Mouse (Mus musculus) thymus, postnatal 25 days (tissue): Measurements from ENCODE around the gene Dlg2.

Experiments
- DNase-seq: peaks from one replicate; pipeline ENCODE4 v3.0.0; 2022

Dlg2 gene

DNA sequence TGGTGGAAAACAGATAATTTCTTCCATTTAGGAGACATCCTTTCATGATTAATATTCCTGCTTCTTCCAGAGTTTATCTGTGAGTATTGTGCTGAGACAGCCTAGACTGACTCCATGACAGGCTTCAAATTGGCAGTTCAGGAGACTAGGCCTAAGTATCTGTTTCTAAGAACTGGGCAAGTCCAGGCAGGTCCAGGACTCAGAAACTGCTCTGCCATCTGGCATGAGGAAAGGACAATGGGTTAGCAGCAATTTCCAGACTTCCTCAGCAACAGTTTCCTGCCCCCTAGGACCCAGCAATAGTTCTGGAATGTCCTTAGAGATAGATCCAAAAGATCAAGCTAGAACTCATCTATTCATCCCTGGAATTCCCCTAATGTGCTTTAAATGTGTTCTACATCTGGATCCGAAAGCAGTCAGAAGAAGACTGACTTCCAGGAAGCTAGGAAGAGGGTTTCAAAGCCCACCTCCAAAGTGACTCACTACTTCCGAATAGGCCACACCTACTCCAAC is 64.4 kb downstream of the Dlg2 start:
- no peak for DNase-seq

DNA sequence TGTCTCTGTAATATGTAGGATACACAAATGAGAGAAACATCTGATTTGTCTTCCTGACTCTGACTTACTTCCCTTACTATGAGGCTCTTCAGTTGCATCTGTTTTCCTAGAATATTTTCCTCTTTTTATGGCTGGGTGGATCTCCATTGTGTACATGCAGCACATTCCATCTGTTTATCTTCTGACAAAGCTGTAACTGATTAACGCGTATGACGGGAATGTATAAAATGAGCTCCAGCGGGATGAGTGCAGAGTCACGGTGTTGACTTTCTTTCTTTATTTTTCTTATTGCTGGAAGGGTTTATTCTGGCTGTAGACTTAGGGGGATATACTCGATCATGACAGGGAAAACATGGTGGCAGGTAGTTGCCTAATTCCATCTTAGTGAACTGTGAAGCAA is 76.9 kb downstream of the Dlg2 start:
- no peak for DNase-seq

DNA sequence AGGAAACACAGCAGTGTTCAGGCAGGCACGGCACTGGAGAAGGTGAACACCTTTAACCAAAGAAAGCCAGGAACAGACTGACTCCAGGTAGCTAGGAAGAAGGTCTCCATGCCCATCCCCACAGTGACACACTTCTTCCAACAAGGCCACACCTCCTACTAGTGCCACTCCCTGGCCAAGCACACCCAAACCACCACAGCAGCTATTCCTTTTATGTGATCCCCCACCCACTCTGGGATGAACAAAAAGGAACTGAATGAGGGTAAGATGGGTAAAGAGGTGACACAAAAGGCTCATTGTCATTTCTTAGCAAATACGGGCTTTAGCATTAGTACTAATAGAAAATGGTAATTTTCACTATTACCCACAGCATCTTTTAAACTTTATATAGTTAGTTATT is 77.9 kb downstream of the Dlg2 start:
- no peak for DNase-seq

DNA sequence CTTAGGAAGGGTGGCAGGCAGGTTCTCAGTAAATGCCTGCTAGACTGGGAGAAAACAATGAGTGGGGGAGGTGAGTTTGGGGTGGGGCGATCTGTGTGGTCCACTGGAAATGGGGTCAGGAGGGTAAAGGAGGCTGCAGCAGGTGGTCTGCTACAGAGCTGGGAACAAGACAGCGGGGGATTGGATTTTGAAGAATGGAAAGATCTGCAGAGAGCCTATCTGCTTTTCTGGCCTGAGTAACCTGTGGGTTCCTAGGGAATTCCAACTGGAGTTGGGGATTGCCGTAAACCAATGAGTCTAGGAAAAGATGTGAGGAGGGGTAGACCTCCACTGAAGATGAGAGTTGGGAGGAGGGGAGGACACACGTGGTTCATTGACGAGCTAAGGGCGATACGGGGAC is 92.7 kb downstream of the Dlg2 start:
- DNase-seq, result no peak

DNA sequence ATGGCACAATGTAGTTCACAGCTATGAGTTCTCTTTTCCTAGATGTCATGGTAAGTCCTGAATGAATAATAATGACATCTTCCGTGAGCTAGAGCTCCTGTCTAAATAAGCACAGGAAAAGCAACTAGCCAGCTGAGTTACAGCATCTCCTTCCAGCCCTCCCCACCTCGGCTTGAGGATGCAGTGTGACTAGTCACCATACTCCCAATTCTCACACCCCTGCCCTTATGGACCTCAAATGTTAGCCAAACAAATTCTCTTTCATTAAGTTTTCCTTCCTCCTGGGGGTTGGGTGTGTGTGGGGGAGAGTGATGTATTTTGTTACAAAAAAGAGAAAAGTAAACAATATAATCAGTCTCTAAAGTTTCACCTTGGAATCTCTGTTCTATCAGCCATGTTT is 111.3 kb downstream of the Dlg2 start:
- DNase-seq, result no peak

DNA sequence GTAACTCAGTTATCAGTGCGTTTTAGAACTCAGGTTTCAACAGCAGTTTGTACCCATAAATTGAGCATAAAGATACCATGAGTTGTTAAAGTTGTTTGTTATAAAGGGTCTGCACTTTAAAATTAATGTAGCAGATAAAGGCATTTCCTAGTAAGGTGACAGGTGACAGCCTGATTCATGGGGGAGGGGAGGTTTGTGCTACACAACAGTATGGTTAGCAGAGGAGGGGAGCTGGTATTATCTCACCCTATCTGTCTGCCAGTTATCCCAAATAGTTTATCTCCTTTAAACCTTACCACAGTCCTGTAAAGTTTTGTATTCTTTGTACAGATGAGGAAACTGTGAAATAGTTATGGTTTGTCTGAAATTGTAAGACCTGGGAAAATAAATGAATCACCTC is 111.8 kb downstream of the Dlg2 start:
- no peak for DNase-seq

DNA sequence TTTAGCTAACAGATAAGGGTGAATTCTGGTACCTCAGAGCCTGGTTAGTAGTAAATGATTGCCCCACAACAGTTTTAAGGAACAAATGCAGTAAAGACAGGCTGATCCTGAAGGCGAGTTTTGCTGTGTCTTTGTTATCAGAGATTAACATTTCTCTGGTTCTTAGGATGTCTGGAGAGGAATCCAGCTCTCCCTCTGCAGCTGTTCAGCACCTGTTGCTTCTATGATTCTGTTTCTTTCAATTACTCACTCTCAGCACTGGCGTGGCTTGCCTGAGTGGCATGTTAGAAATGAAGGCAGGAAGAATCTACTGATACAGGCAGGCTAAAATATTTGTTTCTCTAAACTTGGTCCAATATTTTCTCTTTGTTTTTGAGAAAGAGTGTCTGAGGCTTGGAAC is 133.3 kb downstream of the Dlg2 start:
- DNase-seq, result no peak

DNA sequence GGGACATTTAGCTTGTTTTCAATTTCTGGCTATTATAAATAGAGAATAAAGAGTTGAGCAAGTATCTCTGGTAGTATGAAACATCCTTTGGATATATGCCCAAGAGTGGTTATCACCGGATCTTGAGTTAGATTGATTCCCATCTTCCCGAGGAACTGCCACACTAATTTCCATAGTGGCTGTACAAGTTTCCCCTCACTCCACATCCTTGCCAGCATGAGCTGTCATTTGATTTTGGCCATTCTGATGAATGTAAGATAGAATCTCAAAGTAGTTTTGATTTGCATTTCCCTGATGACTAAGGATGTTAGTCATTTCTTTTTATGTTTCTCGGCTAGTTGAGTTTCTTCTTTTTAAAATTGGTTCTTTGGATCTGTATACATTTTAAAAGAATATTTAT is 154.1 kb downstream of the Dlg2 start:
- no peak for DNase-seq

DNA sequence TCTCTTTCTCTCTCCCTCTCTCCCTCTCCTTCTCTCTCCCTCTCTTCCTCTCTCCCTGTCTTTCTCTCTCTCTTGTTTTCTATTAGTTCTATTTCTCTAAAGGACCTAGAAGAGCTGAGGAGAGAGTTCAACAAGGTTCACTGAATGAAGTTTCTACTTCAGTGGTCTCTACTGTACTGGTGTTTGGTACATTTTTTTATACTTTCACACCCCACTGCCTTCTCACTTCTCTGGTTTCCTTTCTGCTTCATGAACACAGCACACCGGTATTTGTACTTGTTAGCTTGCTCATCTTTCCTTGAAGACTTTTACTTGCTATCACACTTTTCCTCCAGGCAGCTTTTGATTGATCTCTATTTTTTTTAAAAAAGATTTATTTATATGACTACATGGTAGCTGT is 173.0 kb downstream of the Dlg2 start:
- DNase-seq, result no peak

DNA sequence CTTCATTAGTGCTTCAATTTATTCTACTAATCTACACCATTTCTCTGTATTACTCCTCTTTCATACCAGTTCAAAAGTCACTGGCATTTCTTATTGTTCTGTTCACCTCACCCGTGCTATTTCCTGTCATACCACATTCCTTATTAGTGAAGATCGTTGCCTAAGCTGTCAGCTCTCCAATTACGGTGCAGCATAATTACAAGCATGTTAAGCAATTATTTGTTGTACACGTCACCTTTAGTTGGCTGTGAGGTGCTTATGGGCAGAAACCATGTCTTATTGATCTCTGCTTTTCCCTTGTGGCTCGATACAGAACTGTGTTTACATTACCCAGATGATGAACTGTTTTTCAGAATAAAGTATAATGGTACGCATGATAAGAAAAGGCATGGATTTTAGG is 174.7 kb downstream of the Dlg2 start:
- DNase-seq, result no peak

DNA sequence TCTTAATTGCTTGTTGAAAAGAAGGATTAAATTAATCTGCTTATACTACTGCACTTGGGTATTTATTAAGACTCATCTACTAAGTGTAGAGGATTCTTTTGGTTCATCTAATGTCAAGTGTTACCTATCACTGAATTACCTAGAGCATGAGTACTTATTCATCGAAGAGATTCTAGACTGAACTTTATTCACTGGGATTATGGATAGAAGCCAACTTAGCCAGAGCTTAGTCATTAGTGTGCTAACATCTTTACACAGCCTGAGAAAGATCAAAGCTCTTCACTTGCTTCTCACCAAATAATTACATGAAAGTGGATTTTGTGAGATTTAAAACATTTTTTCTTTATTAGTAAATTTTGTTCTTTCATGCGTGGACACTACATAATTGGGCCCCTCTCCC is 175.1 kb downstream of the Dlg2 start:
- DNase-seq, result no peak

DNA sequence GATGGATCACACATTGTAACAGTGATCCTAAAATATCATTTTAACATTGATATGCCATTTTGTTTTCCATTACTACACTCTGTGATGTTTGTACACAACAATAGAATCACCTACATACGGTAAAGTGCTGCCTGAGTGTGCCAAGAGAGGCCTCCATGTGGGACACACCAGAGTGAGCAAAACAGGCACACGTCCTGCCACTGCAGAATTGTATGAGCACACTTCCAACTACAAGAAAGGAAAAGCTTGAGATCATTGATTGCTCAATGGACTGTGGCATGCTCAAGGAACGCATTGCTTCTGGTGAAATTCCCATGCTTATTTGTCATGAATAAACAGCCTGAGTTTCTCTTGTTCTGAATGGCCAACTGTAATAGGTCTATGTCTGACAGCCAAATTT is 182.1 kb downstream of the Dlg2 start:
- no peak for DNase-seq

DNA sequence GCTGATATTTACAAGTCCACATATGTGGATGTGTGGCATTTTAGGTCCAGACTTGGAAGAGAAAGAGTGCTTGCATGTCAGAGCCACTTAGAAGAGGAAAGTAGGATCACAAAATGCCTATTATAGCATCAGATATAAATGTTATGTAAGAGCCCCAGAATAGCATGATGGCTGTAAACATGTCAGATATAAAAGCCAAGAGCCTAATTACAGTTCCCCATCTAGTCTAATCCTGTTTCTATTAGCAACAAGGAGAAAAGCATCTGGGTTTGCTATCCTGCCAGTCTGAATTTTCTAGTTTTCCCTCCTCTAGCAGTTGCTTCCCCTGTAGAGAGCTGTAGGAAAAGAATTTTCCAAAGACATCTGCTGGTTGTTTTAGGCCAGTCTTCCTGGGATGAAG is 217.6 kb downstream of the Dlg2 start:
- no peak for DNase-seq

DNA sequence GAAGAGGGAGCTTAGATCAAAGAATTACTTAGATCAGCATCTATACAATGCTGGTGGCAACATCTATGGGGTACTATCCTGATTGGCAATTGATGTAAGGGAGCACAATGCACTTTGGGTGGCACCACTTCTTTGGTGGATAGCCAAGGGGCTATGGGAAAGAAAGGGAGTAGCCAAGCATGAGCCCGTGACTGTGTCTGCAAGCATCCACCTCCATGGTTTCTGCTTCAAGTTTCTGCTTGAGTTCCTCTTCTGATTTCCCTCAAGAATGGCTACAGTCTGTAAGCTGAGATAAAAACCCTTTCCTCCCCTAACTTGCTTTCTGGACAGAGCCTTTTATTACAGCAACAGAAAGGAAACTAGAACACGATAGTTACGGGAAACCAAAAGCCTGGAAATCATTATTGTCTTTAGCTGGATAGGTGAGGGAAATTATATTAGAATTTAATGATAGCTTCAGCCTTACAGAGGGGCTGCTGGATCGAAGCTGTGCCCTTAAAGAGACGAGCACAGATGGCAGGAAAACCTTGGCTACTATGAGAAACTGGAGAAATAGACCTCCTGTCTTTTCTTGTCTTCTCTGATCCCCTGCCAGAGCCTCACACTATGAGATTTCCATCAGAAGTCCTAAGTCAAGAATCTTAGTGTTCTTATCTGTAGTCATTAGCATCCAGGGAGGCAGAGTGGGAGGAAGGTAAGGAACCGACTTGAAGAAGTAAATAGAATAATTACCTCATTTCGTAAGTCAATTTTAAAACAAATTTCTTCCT is 219.9 kb downstream of the Dlg2 start:
- DNase-seq, result no peak

DNA sequence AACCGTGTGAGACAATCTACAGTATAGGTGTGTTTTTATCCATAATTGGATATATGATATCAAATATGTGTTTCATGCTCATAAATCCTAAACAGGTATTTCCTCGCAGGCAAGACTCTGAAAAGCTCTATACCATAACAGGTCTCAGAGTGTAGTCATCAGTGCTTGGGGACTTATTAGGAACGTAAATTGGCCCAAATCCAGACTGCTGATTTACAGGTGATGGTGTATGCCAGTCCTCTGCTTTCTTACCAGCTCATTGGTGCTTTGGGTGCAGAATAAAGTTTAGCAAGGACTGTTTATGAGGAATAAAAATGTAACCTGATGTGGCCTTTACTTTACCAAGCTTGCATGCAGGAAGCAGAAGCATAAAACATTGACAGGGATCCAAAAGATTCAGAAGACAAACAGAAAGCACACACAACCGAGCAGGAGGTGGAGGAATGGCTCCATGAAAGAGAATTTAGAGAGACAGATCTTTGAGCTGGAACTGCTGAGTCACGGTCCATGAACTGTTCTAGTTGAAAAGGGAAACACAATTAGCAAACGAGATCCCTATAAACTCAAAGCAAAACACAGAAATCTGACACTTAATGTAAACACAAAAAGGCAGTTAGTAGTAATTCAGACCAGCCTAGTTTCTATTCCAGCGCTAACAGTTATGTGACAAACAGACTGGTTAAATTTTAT is 226.8 kb downstream of the Dlg2 start:
- no peak for DNase-seq

DNA sequence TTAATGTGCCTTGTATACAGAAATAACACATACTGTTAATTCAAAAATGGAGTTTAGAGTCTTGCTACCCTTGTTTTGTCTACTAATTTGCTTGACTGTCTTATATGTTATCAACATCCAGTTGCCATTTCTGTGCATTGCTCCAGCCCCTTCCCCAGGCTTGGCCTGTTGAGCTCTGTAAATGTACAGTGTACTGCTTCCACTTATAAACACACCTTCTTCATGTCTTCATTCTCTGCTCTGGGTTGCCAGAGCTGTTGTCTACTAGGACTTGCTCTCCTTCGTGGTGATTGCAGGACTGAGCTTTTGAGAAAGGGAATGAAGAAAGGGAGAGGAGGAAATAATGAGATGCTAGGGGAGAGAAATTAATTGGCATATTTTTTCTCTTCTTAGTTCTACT is 227.5 kb downstream of the Dlg2 start:
- DNase-seq, result no peak

DNA sequence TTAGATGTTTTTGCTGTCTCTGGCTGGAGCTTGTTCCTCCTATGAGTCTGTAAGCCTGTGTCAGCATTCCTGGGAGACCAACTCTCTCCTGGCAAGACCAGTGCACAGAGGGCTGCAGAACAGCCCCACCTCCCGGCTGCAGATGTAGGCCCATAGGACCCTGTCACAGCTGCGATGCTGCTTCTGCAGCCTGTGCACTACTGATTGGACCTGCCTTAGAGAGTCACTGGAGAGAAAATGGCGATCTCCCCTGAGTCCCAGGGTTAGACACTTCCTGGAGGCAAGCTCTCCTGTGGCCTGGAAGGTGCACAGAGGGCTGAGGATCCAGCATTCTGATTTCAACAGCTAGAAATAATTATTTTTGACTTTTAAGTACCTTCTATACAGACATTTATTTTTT is 257.6 kb downstream of the Dlg2 start:
- no peak for DNase-seq

DNA sequence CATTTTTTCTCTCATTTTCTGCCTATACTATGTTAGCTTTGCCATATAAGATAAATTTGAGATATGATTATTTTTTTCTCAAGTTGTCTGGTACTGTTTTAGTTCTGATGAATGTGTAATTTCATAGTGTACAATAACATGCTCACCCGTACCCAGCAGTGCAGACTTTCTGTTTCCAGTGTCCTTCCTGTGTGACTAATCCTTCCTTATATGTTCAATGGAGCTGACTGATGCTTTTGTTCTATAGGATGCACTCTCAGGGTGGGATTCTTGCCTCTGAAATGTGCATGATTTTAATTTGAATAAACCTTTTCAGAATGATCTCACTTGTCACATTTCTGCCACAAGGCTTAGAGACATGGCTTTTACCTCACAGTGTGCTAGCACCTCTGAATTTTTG is 259.9 kb downstream of the Dlg2 start:
- DNase-seq, result no peak

DNA sequence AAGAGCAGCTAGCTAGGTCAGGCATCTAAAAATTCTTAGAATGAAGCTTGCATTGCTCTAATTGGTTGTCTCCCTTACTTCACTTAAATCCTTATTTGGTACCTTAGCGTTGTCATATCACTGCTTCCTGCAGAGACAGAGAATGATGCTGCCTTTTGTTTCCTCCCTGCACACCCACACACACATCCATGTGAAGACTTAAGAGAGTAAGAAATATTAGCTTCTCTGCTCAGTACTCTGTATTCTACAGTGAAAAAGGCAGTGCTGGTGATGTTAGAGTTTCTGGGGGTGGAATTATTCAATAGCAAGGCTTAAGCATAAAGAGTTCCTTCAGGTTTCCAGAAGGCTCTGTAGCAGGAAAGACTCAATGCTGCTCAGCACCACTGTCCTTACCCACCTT is 272.2 kb downstream of the Dlg2 start:
- DNase-seq, result no peak

DNA sequence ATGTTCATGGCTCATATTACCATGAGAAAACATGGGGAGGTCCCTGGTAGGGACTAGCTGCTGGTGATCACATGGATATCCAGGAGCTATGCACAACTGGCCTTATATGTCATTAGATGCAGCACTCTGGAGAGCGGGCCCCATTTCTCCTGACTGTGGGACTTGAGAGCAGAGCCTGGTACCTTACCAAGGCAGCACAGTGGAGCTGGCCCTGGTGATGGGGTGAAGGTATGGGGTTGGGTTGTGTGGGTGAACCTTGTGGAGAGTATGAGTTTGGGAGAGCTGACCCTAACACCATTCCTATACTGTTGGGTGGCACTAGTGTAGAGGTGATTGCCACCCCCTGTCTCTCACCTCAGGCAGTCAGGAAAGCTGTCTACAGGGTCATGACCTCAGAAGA is 311.5 kb downstream of the Dlg2 start:
- DNase-seq, result no peak

DNA sequence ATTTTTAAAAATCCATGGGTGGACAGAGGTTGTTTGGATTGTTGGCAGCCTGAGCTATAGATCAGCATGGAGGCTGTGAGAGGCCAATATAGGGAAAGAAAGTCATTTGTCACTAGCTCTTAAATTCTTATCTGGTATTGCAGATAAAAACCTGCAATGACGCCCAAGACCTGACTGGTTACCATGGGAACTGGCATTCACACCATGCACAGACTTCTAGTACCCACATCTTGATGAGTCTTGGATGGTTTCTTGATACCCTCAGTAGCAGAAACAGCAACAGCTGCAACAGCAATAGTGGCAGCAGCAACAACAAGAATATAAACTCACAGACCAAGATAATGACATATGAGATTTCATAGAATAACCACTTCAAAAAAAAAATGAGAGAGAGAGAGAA is 315.1 kb downstream of the Dlg2 start:
- no peak for DNase-seq

DNA sequence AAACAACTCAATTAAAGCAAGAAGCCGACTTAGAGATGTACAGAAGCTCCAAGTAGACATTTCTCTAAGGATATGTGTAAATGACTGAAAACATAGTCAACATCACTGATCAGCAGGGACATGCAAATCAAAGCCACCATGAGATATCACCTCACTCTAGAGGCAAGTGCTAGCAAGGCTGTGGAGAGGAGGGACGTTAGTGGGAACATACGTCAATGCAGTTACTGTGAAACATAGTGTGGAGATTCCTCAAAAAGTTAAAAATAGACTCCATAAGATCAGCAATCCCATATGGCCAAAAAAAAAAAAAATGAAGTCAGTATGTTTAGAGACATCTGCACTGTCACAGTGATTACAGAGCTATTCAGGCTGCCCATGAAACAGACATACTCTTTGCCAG is 349.2 kb downstream of the Dlg2 start:
- DNase-seq, result no peak

DNA sequence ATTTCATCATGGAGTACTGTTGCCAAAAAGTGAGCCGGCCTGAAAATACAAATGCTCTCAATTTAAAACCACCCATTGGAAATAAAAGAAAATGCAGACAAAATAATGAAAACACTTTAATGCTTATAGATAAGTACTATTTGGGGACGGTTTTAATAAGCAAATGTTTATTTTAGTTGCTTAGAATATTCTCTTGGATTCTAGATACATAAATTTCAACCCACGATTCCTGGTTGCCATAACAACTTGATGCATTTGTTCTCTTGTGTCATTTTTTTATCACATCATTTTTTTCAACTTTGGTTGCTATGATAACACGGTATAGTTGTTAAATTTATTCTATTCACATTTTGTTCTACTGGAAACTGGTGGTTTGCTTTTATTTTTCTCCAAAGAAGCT is 364.8 kb downstream of the Dlg2 start:
- DNase-seq, result no peak

DNA sequence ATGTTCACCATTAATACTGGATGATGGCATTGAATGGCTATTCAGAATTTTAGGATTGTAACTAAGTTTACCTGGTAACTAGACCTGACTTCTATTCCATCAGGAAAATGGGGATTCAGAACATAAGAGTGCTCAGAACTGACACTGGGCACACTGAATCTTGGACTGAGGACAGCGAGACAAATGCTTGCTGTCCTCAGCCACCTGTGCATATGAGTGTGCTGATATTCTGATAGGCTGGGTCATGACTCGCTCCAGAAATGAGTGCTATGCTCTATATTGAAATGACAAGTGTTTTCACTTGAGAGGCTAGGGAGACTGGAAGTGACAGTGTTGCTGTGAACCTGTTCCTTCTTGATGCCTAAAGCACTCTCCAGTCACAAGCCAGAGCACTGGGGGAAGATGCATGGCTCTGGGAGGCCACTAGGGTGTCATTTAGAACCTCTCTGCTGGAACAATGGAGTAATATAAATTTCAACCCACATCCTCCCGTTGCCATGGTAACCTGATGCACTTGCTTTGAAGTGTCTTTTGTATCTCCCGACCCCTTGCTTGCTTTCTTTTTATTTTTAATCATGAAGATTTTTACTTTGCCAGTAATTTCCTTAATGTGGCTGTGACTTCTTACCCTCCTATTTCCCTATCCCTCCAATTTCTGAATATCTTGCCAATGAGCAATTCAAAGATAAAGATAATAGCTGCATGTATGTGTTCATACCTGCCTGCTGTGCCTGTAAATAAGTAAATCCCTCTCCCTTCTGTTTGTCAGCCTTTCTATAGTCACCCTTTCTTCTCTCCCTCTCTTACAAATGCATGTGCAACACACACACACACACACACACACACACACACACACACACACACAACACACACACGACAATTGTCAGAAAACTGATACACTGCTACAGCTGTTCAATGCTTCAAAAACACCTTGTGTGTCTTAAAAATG is 367.1 kb downstream of the Dlg2 start:
- no peak for DNase-seq
